ENCODE assay signal across 8 mouse cellular contexts in the genomic region with DNA sequence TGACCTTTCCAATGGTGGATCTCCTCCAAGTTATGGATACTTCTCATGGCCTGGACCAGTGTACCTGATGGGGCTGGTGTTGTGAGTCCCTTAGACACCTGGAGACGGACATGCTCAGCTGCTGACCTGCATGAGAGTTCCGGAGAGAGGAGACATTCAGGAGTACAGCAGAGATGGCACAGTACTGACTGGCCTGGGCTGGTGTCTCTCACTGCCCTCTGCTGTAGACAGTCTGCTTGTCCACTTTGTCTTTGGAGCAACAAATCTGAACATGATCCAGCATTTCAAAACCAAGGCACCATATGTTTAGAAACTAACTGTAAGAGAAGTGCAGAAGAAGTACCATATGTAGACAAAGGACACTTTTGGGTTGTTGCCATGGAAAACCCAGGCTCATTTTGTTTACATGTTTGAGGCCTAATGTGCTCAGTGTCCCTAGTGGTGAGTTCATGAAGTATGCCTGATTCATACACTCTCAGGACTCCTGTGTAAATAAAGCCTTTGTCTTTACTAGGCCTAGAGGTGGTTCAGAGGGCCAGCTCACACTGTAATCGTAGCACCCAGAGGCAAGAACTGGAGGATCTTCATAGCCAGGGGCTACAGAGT. TPM values are rescaled to one million over a fixed set of nuclear protein-coding genes. Genes with fewer than 3 reads are reported as not detected.
DNase-seq lines count a peak whose midpoint lies in the region; ATAC-seq lines count a peak whose summit lies in the region.

No protein-coding gene starts in this region.

- DNase-seq in A20 (ENCODE audit: low read depth, low spot score) (peak; percentile 20), ZHBTc4 (ENCODE audit: low read depth, low spot score) (peak; percentile 38)
- no peak for DNase-seq in thymus, adult 18-20 months
- DNase-seq in ovary, postnatal 14 days (ENCODE audit: low spot score), result no peak
- DNase-seq in adrenal gland, postnatal 25 days, result no peak

- H3K4me3 ChIP-seq in hindbrain, embryonic 16.5 days (ENCODE audit: low read length), result no peak overlapping the region
- no peak overlapping the region for H3K4me3 ChIP-seq in hindbrain, embryonic 12.5 days
- no peak overlapping the region for H3K4me3 ChIP-seq in intestine, embryonic 16.5 days (ENCODE audit: low read length)

- H3K4me1 ChIP-seq in hindbrain, embryonic 16.5 days (ENCODE audit: control insufficient read depth, insufficient read depth, low read depth, low read length), result no peaks in the 10 kb centered on the region
- H3K4me1 ChIP-seq in hindbrain, embryonic 12.5 days, result 0 out of 2 replicates have a peak, but pooled peaks cover 5% of the 10 kb centered on the region
- peaks cover 7% of the 10 kb centered on the region; the same call in 1 of the 2 replicates for H3K4me1 ChIP-seq in intestine, embryonic 16.5 days (ENCODE audit: control insufficient read depth, insufficient read depth, low read length)

- no peak overlapping the region for H3K4me2 ChIP-seq in hindbrain, embryonic 16.5 days (ENCODE audit: low read length)
- H3K4me2 ChIP-seq in hindbrain, embryonic 12.5 days (replicated peaks), result no peak overlapping the region
- H3K4me2 ChIP-seq in intestine, embryonic 16.5 days (ENCODE audit: low read depth, low read length), result no peak overlapping the region

- H3K9me3 ChIP-seq in hindbrain, embryonic 16.5 days (ENCODE audit: control insufficient read depth, low read length), result no peaks in the 10 kb centered on the region
- no peaks in the 10 kb centered on the region for H3K9me3 ChIP-seq in hindbrain, embryonic 12.5 days (replicated peaks)
- no peaks in the 10 kb centered on the region for H3K9me3 ChIP-seq in intestine, embryonic 16.5 days (ENCODE audit: control insufficient read depth, low read length)

- no peaks in the 10 kb centered on the region for H3K27me3 ChIP-seq in hindbrain, embryonic 16.5 days (replicated peaks; ENCODE audit: control insufficient read depth, insufficient read depth, low read length)
- no peaks in the 10 kb centered on the region for H3K27me3 ChIP-seq in hindbrain, embryonic 12.5 days
- no peaks in the 10 kb centered on the region for H3K27me3 ChIP-seq in intestine, embryonic 16.5 days (replicated peaks; ENCODE audit: control insufficient read depth, insufficient read depth, low read length)

- 0 out of 2 replicates have a peak, but pooled peaks have one; percentile 30 for ATAC-seq in hindbrain, embryonic 16.5 days
- no peak for ATAC-seq in hindbrain, embryonic 12.5 days (ENCODE audit: low FRiP score)
- peak; percentile 53; the same call in 1 of the 2 replicates for ATAC-seq in intestine, embryonic 16.5 days

- no peak overlapping the region for H3K27ac ChIP-seq in hindbrain, embryonic 16.5 days (ENCODE audit: low read depth, low read length)
- no peak overlapping the region for H3K27ac ChIP-seq in hindbrain, embryonic 12.5 days
- no peak overlapping the region for H3K27ac ChIP-seq in intestine, embryonic 16.5 days (ENCODE audit: low read length)

- H3K36me3 ChIP-seq in hindbrain, embryonic 16.5 days (ENCODE audit: control insufficient read depth, insufficient read depth, low read length), result no peaks in the 10 kb centered on the region
- H3K36me3 ChIP-seq in hindbrain, embryonic 12.5 days, result no peaks in the 10 kb centered on the region
- no peaks in the 10 kb centered on the region for H3K36me3 ChIP-seq in intestine, embryonic 16.5 days (ENCODE audit: control insufficient read depth, insufficient read depth, low read length)

- WGBS in hindbrain, embryonic 16.5 days, result 74% methylated on average over 3 of the region's 3 CpGs
- 81% methylated on average over 3 of the region's 3 CpGs for WGBS in hindbrain, embryonic 12.5 days
- 63% methylated on average over 3 of the region's 3 CpGs for WGBS in intestine, embryonic 16.5 days

- no peak overlapping the region for H3K9ac ChIP-seq in hindbrain, embryonic 16.5 days (ENCODE audit: low read depth, low read length)
- H3K9ac ChIP-seq in hindbrain, embryonic 12.5 days, result no peak overlapping the region
- no peak overlapping the region for H3K9ac ChIP-seq in intestine, embryonic 16.5 days (ENCODE audit: low read depth, low read length)

RNA-seq across cellular contexts. Expression of a gene that starts 46.1 kb away (rescaled TPM):
- 0.64 and 1.0 TPM in 2 replicates for polyA plus RNA-seq in hindbrain, embryonic 16.5 days (2015; fragmentation: Nextera tagmentation; extraction: Ambion mirVana)
- 3.8 and 4.9 TPM in 2 replicates for polyA plus RNA-seq in hindbrain, embryonic 12.5 days (2016; fragmentation: Nextera tagmentation; extraction: Ambion mirVana)
- 1.7 and 2.2 TPM in 2 replicates for polyA plus RNA-seq in intestine, embryonic 16.5 days (2015; fragmentation: Nextera tagmentation; extraction: Ambion mirVana)
- 25.6 and 27.5 TPM in 2 replicates for total RNA-seq in adrenal gland, postnatal 25 days (2021)

Comparison
In these comparisons a context has a peak if more than half of its experiments do, and no peak if none do; other contexts are left out.
1. DNase-seq: peak in A20 (single experiment) and ZHBTc4 (single experiment); none in thymus, adult 18-20 months (0 of 2), ovary, postnatal 14 days (single experiment) and adrenal gland, postnatal 25 days (single experiment).